Mouse (Mus musculus) splenic B cell, adult 2 months (primary cell): ENCODE results near the gene 4931406P16Rik.

Source experiments
- DNase-seq: peaks from one replicate; pipeline ENCODE4 v3.0.0-alpha.2; 2011; ENCODE audit warnings: low read depth, low spot score
- H3K27me3 ChIP-seq: 2 replicates; pipeline ENCODE4 v1.6.1; 2012; ENCODE audit warnings: mild to moderate bottlenecking, low read length, moderate library complexity, mixed read lengths; ENCODE audit not compliant: control insufficient read depth, poor library complexity, insufficient read depth, severe bottlenecking
- H3K36me3 ChIP-seq: 2 replicates; pipeline ENCODE4 v1.6.1; 2012; ENCODE audit warnings: mild to moderate bottlenecking, low read length, moderate library complexity, mixed read lengths; ENCODE audit not compliant: control insufficient read depth, poor library complexity, insufficient read depth, severe bottlenecking

4931406P16Rik gene

GRCm38 (mm10) chr7:34292633-34293032 lies 20.7 kb downstream of the 4931406P16Rik start:
- H3K27me3 ChIP-seq, result no peaks in the 10 kb centered on the region
- H3K36me3 ChIP-seq, result no peaks in the 10 kb centered on the region
- no peak for DNase-seq

- DNase-seq, result no peak
- Histone ChIP-seq H3K27me3 (no peaks in the 10 kb centered on the region), H3K36me3 (no peaks in the 10 kb centered on the region)
These were observed 22.1 kb downstream of the 4931406P16Rik start for GRCm38 (mm10) chr7:34291265-34291664.

DNA sequence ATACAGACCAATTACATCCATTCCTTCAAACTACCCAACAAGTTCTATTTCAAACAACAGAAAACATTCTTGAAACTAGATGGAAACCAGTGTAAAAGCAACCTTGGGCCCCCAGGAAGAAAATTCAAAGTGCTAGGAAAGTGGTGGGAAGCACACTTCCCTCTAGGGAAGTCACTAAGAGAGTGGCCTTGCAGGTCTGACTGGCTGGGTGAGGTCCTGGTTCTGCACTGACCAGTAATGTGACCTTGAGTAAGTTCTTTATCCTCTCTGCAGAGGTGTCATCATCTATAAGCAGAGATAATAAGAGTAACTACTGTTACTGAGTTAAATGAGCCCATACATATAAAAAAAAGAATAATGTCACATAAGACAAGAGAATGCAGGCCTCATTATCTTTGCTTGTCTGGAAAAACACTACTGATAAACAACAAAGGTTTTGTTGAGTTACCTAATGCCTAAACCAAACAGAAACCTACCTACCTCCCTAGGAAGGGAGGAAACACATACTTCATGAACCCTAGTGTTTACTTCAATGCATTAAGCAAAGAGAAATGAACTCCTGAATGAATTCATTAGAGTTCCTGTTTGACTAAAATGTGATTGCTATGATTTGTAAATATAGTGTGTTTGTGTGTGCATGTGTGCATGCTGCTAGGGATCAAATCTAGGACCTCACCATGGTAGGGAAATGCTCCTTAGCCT lies 22.8 kb downstream of the 4931406P16Rik start:
- H3K36me3 ChIP-seq, result no peaks in the 10 kb centered on the region
- no peak for DNase-seq
- H3K27me3 ChIP-seq, result no peaks in the 10 kb centered on the region

DNA sequence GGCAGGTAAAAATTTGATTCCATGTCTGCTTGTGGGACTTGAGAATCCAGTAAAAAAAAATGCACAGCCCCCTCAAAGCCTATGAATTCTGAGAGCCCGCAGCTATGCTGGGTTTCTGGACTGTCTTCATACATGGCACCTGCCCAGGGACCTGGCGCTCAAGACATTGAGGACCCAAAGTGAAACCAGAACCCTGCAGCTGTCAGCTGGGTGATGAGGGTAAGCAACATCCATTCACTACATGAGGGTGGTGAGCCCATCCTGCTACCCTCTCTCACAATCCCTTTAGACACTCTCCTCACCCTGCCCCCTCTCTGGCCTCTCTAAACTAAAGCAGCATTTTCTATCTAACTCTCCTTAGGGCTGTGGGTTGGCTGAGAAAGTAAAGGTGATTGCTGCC lies 35.7 kb downstream of the 4931406P16Rik start:
- Histone ChIP-seq H3K36me3 (no peaks in the 10 kb centered on the region), H3K27me3 (no peaks in the 10 kb centered on the region)
- DNase-seq, result no peak

DNA sequence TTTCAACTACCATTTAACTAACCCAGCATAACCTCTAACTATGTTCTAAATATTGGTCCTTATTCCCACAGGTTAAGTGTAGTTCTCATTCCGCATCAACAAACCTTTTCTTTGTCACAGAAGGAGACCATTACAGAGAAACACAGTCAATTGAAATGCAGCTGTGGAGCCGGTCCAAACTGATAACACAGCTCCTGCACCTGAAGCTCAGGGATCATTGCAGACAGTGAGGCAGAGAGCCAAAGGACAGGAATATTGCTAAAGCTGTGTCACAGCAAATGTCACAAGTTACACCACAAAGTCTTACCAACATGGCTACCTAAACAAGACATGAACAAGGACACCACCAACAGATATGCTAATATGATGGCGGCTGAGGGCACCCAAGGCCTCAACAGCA lies 37.3 kb downstream of the 4931406P16Rik start:
- H3K36me3 ChIP-seq, result no peaks in the 10 kb centered on the region
- no peak for DNase-seq

GRCm38 (mm10) chr7:34272465-34272864 lies 40.9 kb downstream of the 4931406P16Rik start:
- no peaks in the 10 kb centered on the region for H3K36me3 ChIP-seq
- peak; percentile 50 for DNase-seq
- H3K27me3 ChIP-seq, result no peaks in the 10 kb centered on the region

More for the DNA sequence above, 37.3 kb downstream of the 4931406P16Rik start:
- no peaks in the 10 kb centered on the region for H3K27me3 ChIP-seq

DNA sequence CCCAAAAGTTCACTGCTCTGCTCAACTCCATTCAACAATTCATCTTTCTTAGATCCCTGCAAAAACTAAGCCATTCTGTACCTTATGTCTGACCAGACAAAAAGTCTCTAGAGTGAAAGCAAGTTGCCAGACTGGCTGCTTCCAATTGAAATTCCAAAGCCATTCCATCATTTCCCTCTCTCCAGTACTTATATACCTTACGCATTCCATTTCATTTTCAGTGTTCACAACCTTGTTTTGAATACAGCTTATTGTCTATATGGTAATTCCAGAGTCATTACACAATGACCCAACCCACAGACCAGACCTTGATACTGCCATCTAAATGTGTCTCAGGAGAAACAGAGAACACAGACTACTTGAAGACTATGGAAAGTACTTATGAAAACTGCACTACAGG lies 44.9 kb downstream of the 4931406P16Rik start:
- Histone ChIP-seq H3K27me3 (no peaks in the 10 kb centered on the region), H3K36me3 (no peaks in the 10 kb centered on the region; the same call in 1 of the 2 replicates)
- DNase-seq, result no peak

- H3K36me3 ChIP-seq, result peaks cover 7% of the 10 kb centered on the region; the same call in 1 of the 2 replicates
- DNase-seq, result no peak
These were observed 46.9 kb downstream of the 4931406P16Rik start for GRCm38 (mm10) chr7:34266421-34266820.

DNA sequence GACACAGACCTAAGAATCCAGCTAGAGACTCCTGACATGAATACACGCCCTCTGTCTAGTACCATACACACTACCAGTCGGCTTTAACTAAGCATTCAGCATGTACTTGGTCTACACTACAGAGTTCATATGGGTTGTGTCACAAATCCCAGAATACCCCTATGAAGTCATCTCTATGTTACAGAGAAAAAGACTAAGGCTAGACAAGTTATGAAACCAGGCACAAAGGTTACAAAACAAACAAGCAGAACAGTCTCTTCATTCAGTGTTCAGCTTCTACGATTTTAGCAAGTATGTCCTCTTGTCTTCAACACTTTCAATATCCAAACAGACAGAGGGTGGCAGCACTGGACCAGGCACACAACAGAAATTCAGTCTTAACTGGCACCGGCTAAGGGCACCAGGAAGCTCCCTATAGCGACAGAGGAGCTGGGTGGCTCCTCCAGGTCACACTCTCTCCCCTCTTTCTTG lies 47.4 kb downstream of the 4931406P16Rik start:
- H3K36me3 ChIP-seq, result peaks cover 7% of the 10 kb centered on the region; the same call in 1 of the 2 replicates
- peak; percentile 74 for DNase-seq

More at GRCm38 (mm10) chr7:34266421-34266820, 46.9 kb downstream of the 4931406P16Rik start:
- no peaks in the 10 kb centered on the region for H3K27me3 ChIP-seq

DNA sequence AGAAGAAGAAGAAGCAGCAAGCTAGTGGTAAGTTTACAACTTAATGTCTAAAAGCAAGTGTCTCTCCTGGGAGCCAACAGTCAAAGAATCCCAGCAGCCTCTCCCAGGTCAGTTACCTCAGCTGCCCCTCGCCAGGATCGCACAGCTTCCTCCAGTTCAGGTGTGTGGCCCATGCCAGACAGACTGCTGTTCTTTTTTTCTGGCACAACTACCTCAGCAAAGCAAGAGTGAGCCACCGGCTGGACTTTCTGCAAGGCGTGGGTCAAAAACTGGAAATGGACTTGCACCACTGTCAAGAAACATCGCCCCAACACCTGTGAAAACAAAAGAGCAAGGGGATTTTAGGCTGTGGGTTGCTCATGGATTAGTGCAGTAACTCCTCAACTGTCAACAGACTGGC lies 49.9 kb downstream of the 4931406P16Rik start:
- Histone ChIP-seq H3K36me3 (peaks cover 10% of the 10 kb centered on the region), H3K27me3 (no peaks in the 10 kb centered on the region)
- DNase-seq, result no peak

More for the DNA sequence above, 47.4 kb downstream of the 4931406P16Rik start:
- H3K27me3 ChIP-seq, result no peaks in the 10 kb centered on the region

DNA sequence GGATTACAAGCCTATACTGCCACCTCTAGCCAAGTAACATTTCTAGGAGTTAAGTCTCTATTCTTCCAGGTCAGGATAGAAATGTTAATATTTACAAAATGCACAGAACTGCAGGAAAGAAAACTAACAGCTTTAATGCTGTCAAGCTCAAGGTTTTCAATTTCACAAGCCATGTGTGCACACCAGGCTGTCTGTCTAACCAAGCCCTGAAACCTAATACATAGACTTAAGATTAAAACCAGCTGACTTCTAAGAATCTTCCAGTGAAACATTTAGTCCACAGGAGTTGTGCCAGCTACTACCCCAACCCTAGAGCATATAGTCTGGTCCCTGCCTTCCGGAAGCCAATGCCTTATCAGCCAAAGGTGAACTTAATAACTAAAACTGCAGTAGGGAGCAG lies 54.9 kb downstream of the 4931406P16Rik start:
- H3K36me3 ChIP-seq, result peaks cover 10% of the 10 kb centered on the region
- no peaks in the 10 kb centered on the region for H3K27me3 ChIP-seq

GRCm38 (mm10) chr7:34257279-34257678 lies 56.1 kb downstream of the 4931406P16Rik start:
- peaks cover 8% of the 10 kb centered on the region for H3K36me3 ChIP-seq
- H3K27me3 ChIP-seq, result no peaks in the 10 kb centered on the region
- DNase-seq, result no peak

More for the DNA sequence above, 54.9 kb downstream of the 4931406P16Rik start:
- no peak for DNase-seq

DNA sequence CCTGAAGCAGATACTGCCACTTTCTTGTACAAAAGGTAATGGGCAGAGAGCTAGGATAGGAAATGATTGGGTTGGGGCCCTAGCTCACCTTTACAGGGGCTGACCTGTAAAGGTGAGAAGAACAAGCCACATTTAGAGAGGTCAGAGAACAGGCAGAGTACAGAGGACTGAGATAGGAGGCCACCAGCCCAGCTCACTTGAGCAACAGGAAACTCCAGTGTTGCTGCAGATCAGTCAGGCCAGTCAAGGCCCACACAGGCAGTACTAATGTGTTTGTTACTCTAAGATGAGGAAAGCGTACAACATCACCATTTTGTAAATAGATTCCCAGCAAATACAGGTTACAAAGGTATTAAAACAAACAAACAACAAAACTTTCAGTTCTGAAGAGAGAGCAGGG lies 57.4 kb downstream of the 4931406P16Rik start:
- Histone ChIP-seq H3K36me3 (peaks cover 3% of the 10 kb centered on the region), H3K27me3 (no peaks in the 10 kb centered on the region)
- no peak for DNase-seq

- peaks cover 5% of the 10 kb centered on the region for H3K36me3 ChIP-seq
- DNase-seq, result no peak
- no peaks in the 10 kb centered on the region for H3K27me3 ChIP-seq
These were observed 58.2 kb downstream of the 4931406P16Rik start for GRCm38 (mm10) chr7:34255137-34255536.

- Histone ChIP-seq H3K27me3 (no peaks in the 10 kb centered on the region), H3K36me3 (peaks cover 5% of the 10 kb centered on the region)
- peak; percentile 48 for DNase-seq
These were observed 61.3 kb downstream of the 4931406P16Rik start for GRCm38 (mm10) chr7:34252030-34252429.
